Mouse (Mus musculus) G1E (cell line): ENCODE measurements around the gene Kremen1.

Source experiments
- CTCF ChIP-seq: IDR thresholded peaks from 2 replicates; pipeline ENCODE4 v1.5.1; 2012; ENCODE audit warnings: low read depth, low read length, inconsistent platforms, mixed read lengths
- GATA1 ChIP-seq: IDR thresholded peaks from 2 replicates; pipeline ENCODE4 v1.6.1; 2012; ENCODE audit warnings: borderline replicate concordance, low read length, inconsistent platforms, mixed read lengths
- POLR2AphosphoS5 ChIP-seq: IDR thresholded peaks from 2 replicates; pipeline ENCODE4 v1.6.1; 2012; ENCODE audit warnings: low read depth, low read length, inconsistent platforms; ENCODE audit not compliant: insufficient replicate concordance
- TAL1 ChIP-seq: conservative IDR thresholded peaks from 2 replicates; pipeline ENCODE4 v1.6.1; 2012; ENCODE audit warnings: low read depth, low read length, inconsistent platforms, mixed read lengths

DNA sequence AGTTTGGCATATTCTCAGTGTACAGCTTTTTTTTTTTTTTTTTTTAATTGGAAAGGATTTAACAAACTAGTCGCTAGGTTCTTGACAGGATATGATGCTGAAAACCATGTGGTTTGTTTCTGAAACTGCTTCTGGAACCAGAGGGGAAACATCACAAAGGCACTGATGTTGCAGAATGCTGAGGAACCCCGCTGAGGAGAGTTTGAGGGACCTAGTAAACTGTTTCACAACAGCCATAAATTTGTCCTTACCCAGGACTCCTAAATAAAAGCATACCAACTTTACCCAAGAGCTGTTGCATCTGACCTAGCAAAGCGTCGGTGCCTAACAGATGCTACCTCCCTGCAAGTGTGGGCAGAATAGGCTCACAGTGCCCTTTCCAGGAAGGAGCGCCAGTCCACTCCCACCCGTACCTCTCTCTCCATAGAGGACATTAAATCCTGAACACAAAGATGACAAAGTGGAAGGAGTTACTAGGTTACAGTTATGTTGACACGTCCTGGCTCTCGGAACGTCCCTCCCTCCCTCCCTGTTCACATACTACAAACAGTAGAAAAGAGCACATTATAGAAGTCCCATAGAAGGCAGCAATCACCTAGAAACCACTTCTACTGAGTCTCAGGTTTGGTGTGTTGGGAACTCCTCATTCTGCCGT is 1.3 kb downstream of the Kremen1 start:
- TF ChIP-seq CTCF (no peak), TAL1 (no peak), GATA1 (no peak), POLR2AphosphoS5 (no peak)
